In the genomic region with DNA sequence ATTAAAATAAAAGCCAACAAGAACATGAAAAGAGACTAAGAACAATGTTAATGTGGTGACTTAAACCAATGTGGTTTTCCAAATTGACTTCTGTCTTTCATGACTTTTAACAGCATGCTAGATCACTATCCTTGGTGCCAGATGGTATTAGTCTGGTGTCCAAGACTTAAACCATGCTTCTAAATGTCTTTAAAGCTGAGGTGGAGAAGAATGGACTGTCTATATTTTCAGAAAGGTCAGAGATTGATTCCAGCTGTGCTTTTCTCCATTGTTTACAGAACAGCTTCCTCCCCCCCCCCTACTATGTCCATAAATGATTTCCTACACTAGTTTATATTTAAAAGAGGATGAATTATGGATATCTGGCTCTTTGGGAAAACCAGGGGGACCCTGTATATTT, we compare ENCODE assay signal across 25 mouse cellular contexts.
DNase-seq lines count a peak whose midpoint lies in the region; ATAC-seq and TF ChIP-seq lines count a peak whose summit lies in the region.
"Had no signal": no experiment of that assay in that cellular context is flagged by ENCODE, and none has a peak within 500 bp of the region (broad histone marks: within the 10 kb centered on the region; RNA-seq: fewer than 3 reads in every experiment).

No protein-coding gene starts in this region.

- no peak for TF ChIP-seq CTCF in kidney, postnatal 0 days (IDR thresholded peaks at IDR 0.05; ENCODE audit: low read depth)
- TF ChIP-seq CTCF in kidney, adult 2 months (conservative IDR thresholded peaks at IDR 0.05; ENCODE audit: insufficient read depth, insufficient read length, low read depth, low read length) = no peak
- no peak for TF ChIP-seq CTCF in forebrain, postnatal 0 days (IDR thresholded peaks at IDR 0.05; ENCODE audit: low read depth)

- ATAC-seq in kidney, postnatal 0 days (replicated peaks; ENCODE audit: low FRiP score, low read depth) = no peak
- ATAC-seq in lung, embryonic 16.5 days (ENCODE audit: low read depth) = peak; percentile 93
- no peak for ATAC-seq in forebrain, postnatal 0 days
- ATAC-seq: activated CD4-positive, CD25-positive, alpha-beta regulatory T cell, adult 4 months; forebrain, embryonic 13.5 days; forebrain, embryonic 16.5 days; hindbrain, postnatal 0 days; inflammation-experienced regulatory T-cells, adult 6 months had no signal

- H3K4me3 ChIP-seq in kidney, postnatal 0 days (replicated peaks; ENCODE audit: low read depth, low read length) = no peak overlapping the region
- no peak overlapping the region for H3K4me3 ChIP-seq in kidney, adult 2 months (ENCODE audit: insufficient read depth, low read depth, low read length)
- no peak overlapping the region for H3K4me3 ChIP-seq in lung, embryonic 16.5 days (ENCODE audit: low read length)
- H3K4me3 ChIP-seq in forebrain, postnatal 0 days (ENCODE audit: low read depth, low read length) = no peak overlapping the region
- H3K4me3 ChIP-seq: forebrain, embryonic 10.5 days; forebrain, embryonic 13.5 days; heart, adult 2 months; heart, embryonic 10.5 days; heart, embryonic 13.5 days had no signal

- no peaks in the 10 kb centered on the region for H3K27me3 ChIP-seq in kidney, postnatal 0 days (ENCODE audit: insufficient read depth, low read length)
- H3K27me3 ChIP-seq in kidney, adult 2 months (replicated peaks; ENCODE audit: control insufficient read depth, insufficient read depth, low read length) = no peaks in the 10 kb centered on the region
- H3K27me3 ChIP-seq in lung, embryonic 16.5 days (ENCODE audit: control insufficient read depth, insufficient read depth, low read depth, low read length) = no peaks in the 10 kb centered on the region
- H3K27me3 ChIP-seq in forebrain, postnatal 0 days (ENCODE audit: insufficient read depth, low read length) = no peaks in the 10 kb centered on the region
- H3K27me3 ChIP-seq: forebrain, embryonic 13.5 days; heart, embryonic 13.5 days had no signal

- no peak for TF ChIP-seq POLR2A in kidney, adult 2 months (IDR thresholded peaks at IDR 0.05; ENCODE audit: low read depth, low read length)

- no peaks in the 10 kb centered on the region for H3K36me3 ChIP-seq in kidney, postnatal 0 days (ENCODE audit: insufficient read depth, low read length)
- no peaks in the 10 kb centered on the region for H3K36me3 ChIP-seq in kidney, adult 2 months (ENCODE audit: control insufficient read depth, insufficient read depth, low read length)
- no peaks in the 10 kb centered on the region for H3K36me3 ChIP-seq in lung, embryonic 16.5 days (ENCODE audit: control insufficient read depth, insufficient read depth, low read length)
- no peaks in the 10 kb centered on the region for H3K36me3 ChIP-seq in forebrain, postnatal 0 days (ENCODE audit: insufficient read depth)
- H3K36me3 ChIP-seq: forebrain, embryonic 10.5 days; heart, embryonic 10.5 days; heart, embryonic 13.5 days had no signal

- H3K4me2 ChIP-seq in kidney, postnatal 0 days (ENCODE audit: low read length) = no peak overlapping the region
- no peak overlapping the region for H3K4me2 ChIP-seq in lung, embryonic 16.5 days (ENCODE audit: low read depth, low read length)
- H3K4me2 ChIP-seq in forebrain, postnatal 0 days (ENCODE audit: low read depth) = no peak overlapping the region
- H3K4me2 ChIP-seq: forebrain, embryonic 13.5 days; heart, embryonic 13.5 days; hindbrain, embryonic 14.5 days had no signal

- no peaks in the 10 kb centered on the region for H3K9me3 ChIP-seq in kidney, postnatal 0 days (replicated peaks; ENCODE audit: low read length)
- no peaks in the 10 kb centered on the region for H3K9me3 ChIP-seq in lung, embryonic 16.5 days (ENCODE audit: control insufficient read depth, low read length)
- no peaks in the 10 kb centered on the region for H3K9me3 ChIP-seq in forebrain, postnatal 0 days (ENCODE audit: low read length)
- H3K9me3 ChIP-seq: forebrain, embryonic 10.5 days; forebrain, embryonic 13.5 days; heart, embryonic 10.5 days; heart, embryonic 13.5 days had no signal

- DNase-seq in embryo, embryonic 10 days (ENCODE audit: low spot score) = peak; percentile 17
- no peak for DNase-seq in embryo, embryonic 10.5 days (ENCODE audit: low spot score)
- peak; percentile 18 for DNase-seq in kidney, postnatal 0 days (ENCODE audit: low spot score)
- DNase-seq in kidney, adult 2 months = no peak
- DNase-seq in lung, adult 18-20 months = no peak
- no peak for DNase-seq in forebrain, postnatal 0 days
- DNase-seq: adrenal gland, adult 8-10 months; adrenal gland, postnatal 25 days; cerebellum, adult 18-20 months; cerebellum, adult 9-10 months; cerebellum, postnatal 14 days; gastrocnemius, postnatal 36 days; heart, adult 2 months; heart, postnatal 14 days; heart, postnatal 4 days had no signal

- H3K9ac ChIP-seq in kidney, postnatal 0 days (ENCODE audit: low read depth, low read length) = no peak overlapping the region
- H3K9ac ChIP-seq in lung, embryonic 16.5 days (ENCODE audit: low read length) = no peak overlapping the region
- no peak overlapping the region for H3K9ac ChIP-seq in forebrain, postnatal 0 days
- H3K9ac ChIP-seq: forebrain, embryonic 13.5 days; heart, embryonic 13.5 days; hindbrain, embryonic 14.5 days had no signal

- no peak overlapping the region for H3K27ac ChIP-seq in kidney, postnatal 0 days
- H3K27ac ChIP-seq in kidney, adult 2 months (ENCODE audit: insufficient read depth, low read depth, low read length) = no peak overlapping the region
- no peak overlapping the region for H3K27ac ChIP-seq in lung, embryonic 16.5 days (ENCODE audit: low read length)
- no peak overlapping the region for H3K27ac ChIP-seq in forebrain, postnatal 0 days (ENCODE audit: low read depth, low read length)
- H3K27ac ChIP-seq: forebrain, embryonic 10.5 days; forebrain, embryonic 13.5 days; heart, adult 2 months; heart, embryonic 10.5 days; heart, embryonic 13.5 days; hindbrain, embryonic 14.5 days; hindbrain, postnatal 0 days had no signal

- H3K4me1 ChIP-seq in kidney, postnatal 0 days (replicated peaks; ENCODE audit: insufficient read depth, low read length) = no peaks in the 10 kb centered on the region
- no peaks in the 10 kb centered on the region for H3K4me1 ChIP-seq in kidney, adult 2 months (ENCODE audit: control insufficient read depth, insufficient read depth, low read length)
- H3K4me1 ChIP-seq in lung, embryonic 16.5 days (replicated peaks; ENCODE audit: control insufficient read depth, insufficient read depth, low read length) = no peaks in the 10 kb centered on the region
- no peaks in the 10 kb centered on the region for H3K4me1 ChIP-seq in forebrain, postnatal 0 days (ENCODE audit: insufficient read depth)
- H3K4me1 ChIP-seq: forebrain, embryonic 10.5 days; forebrain, embryonic 13.5 days; heart, embryonic 10.5 days; heart, embryonic 13.5 days had no signal

Comparison
In these comparisons a context has a peak if more than half of its experiments do, and no peak if none do; other contexts are left out.
1. DNase-seq: peak in embryo, embryonic 10 days (single experiment) and kidney, postnatal 0 days (single experiment); none in embryo, embryonic 10.5 days (single experiment), kidney, adult 2 months (single experiment), lung, adult 18-20 months (0 of 2) and forebrain, postnatal 0 days (single experiment).